Comparison of ENCODE assay signal across 16 mouse cellular contexts in genomic region chr11:79860611-79861067, GRCm38 (mm10).
A peak's percentile ranks its signal among the peaks of the same experiment; 100 is the strongest.
DNase-seq lines count a peak whose midpoint lies in the region; ATAC-seq and TF ChIP-seq lines count a peak whose summit lies in the region.
"Had no signal": no experiment of that assay in that cellular context is flagged by ENCODE, and none has a peak within 500 bp of the region (broad histone marks: within the 10 kb centered on the region; RNA-seq: fewer than 3 reads in every experiment).

No protein-coding gene starts in this region.

- DNase-seq in embryo, embryonic 10 days (ENCODE audit: low spot score) = peak; percentile 43
- DNase-seq in embryo, embryonic 9.5 days (ENCODE audit: extremely low spot score) = no peak
- DNase-seq in MEL (ENCODE audit: low read depth, low spot score) = peak; percentile 20
- DNase-seq in cerebellum, adult 2 months = no peak
- DNase-seq in heart, postnatal 36 days = no peak
- DNase-seq in heart, adult 8-10 months (ENCODE audit: low spot score) = no peak
- DNase-seq: cerebellum, adult 11-12 months; heart, adult 11 months; liver, embryonic 13.5 days; right cerebral cortex, postnatal 14 days had no signal

- no peaks in the 10 kb centered on the region for H3K4me1 ChIP-seq in MEL (ENCODE audit: control insufficient read depth in 1 of 2, insufficient read depth in 2 of 2, low read length in 2 of 2)
- H3K4me1 ChIP-seq in kidney, embryonic 14.5 days (ENCODE audit: control insufficient read depth, insufficient read depth, low read length) = no peaks in the 10 kb centered on the region
- no peaks in the 10 kb centered on the region for H3K4me1 ChIP-seq in cerebellum, adult 2 months (ENCODE audit: control insufficient read depth, insufficient read depth, low read length)
- H3K4me1 ChIP-seq: liver, embryonic 13.5 days had no signal

- peak; percentile 78; the same call in 1 of the 2 replicates for ATAC-seq in kidney, embryonic 14.5 days (ENCODE audit: low FRiP score, low TSS enrichment)
- peak; percentile 29; the same call in 1 of the 2 replicates for ATAC-seq in megakaryocyte progenitor cell, adult 5-6 weeks (replicated peaks; ENCODE audit: poor library complexity)
- ATAC-seq: activated CD4-positive, CD25-positive, alpha-beta regulatory T cell, adult 4 months had no signal

- H3K27me3 ChIP-seq in MEL (ENCODE audit: control insufficient read depth in 1 of 2, insufficient read depth in 2 of 2, low read length in 2 of 2) = peaks cover 11 to 16% of the 10 kb centered on the region in 2 experiments
- no peaks in the 10 kb centered on the region for H3K27me3 ChIP-seq in kidney, embryonic 14.5 days (ENCODE audit: control insufficient read depth, insufficient read depth, low read length)
- no peaks in the 10 kb centered on the region for H3K27me3 ChIP-seq in cerebellum, adult 2 months (ENCODE audit: control insufficient read depth, insufficient read depth, low read length)

- 25% methylated on average over 12 of the region's 12 CpGs for WGBS in kidney, embryonic 14.5 days
- 57% methylated on average over 12 of the region's 12 CpGs for WGBS in cerebellum, adult 2 months

- no peaks in the 10 kb centered on the region for H3K9me3 ChIP-seq in MEL (replicated peaks; ENCODE audit: insufficient read depth, low read length)
- no peaks in the 10 kb centered on the region for H3K9me3 ChIP-seq in kidney, embryonic 14.5 days (ENCODE audit: control insufficient read depth, low read length)
- H3K9me3 ChIP-seq: forebrain, embryonic 10.5 days; liver, embryonic 13.5 days had no signal

- H3K4me3 ChIP-seq in MEL (ENCODE audit: control insufficient read depth in 1 of 2, insufficient read depth in 1 of 2, low read depth in 2 of 2, low read length in 2 of 2) = no peak overlapping the region
- no peak overlapping the region for H3K4me3 ChIP-seq in kidney, embryonic 14.5 days (ENCODE audit: low read length)
- no peak overlapping the region for H3K4me3 ChIP-seq in cerebellum, adult 2 months (replicated peaks; ENCODE audit: insufficient read depth, low read depth, low read length)
- H3K4me3 ChIP-seq: forebrain, embryonic 10.5 days; layer of hippocampus, adult 2 months; liver, embryonic 13.5 days had no signal

- H3K36me3 ChIP-seq in MEL (ENCODE audit: control insufficient read depth in 1 of 2, insufficient read depth in 2 of 2, low read length in 2 of 2) = no peaks in the 10 kb centered on the region
- no peaks in the 10 kb centered on the region for H3K36me3 ChIP-seq in kidney, embryonic 14.5 days (ENCODE audit: control insufficient read depth, insufficient read depth, low read length)
- H3K36me3 ChIP-seq: forebrain, embryonic 10.5 days; liver, embryonic 13.5 days had no signal

- peak overlapping the region; percentile 19; the same call in 1 of the 2 replicates for H3K4me2 ChIP-seq in kidney, embryonic 14.5 days (replicated peaks; ENCODE audit: low read depth, low read length)
- H3K4me2 ChIP-seq: liver, embryonic 13.5 days had no signal

- no peaks in the 10 kb centered on the region for H3K79me2 ChIP-seq in MEL (ENCODE audit: control insufficient read depth, insufficient read depth, low read length, poor library complexity)

- intact Hi-C loops in heart, postnatal 36 days (cut with DNase I) = no loop called here

- no peak for TF ChIP-seq RAD21 in MEL (IDR thresholded peaks at IDR 0.05; ENCODE audit: low read depth, low read length)

- no peak for TF ChIP-seq CTCF in MEL (IDR thresholded peaks at IDR 0.05 in 2 of 3, conservative IDR thresholded peaks at IDR 0.05 in 1 of 3; ENCODE audit: control insufficient read depth in 1 of 3, insufficient read depth in 1 of 3, low read depth in 2 of 3, low read length in 3 of 3, poor library complexity in 1 of 3, severe bottlenecking in 1 of 3)
- TF ChIP-seq CTCF in cerebellum, adult 2 months (IDR thresholded peaks at IDR 0.05; ENCODE audit: borderline replicate concordance, insufficient read depth, low read depth, low read length) = no peak

- no peak overlapping the region for H3K27ac ChIP-seq in MEL (ENCODE audit: control insufficient read depth, low read depth, low read length)
- H3K27ac ChIP-seq in kidney, embryonic 14.5 days (ENCODE audit: low read depth, low read length) = peak overlapping the region; percentile 37; the same call in 1 of the 2 replicates
- no peak overlapping the region for H3K27ac ChIP-seq in cerebellum, adult 2 months (ENCODE audit: insufficient read depth, low read length)
- H3K27ac ChIP-seq: forebrain, embryonic 10.5 days; layer of hippocampus, adult 2 months; liver, embryonic 13.5 days; macrophage had no signal

- H3K9ac ChIP-seq in MEL (ENCODE audit: control insufficient read depth, low read depth, low read length, poor library complexity, severe bottlenecking) = no peak overlapping the region
- no peak overlapping the region for H3K9ac ChIP-seq in kidney, embryonic 14.5 days (ENCODE audit: low read depth, low read length)
- H3K9ac ChIP-seq: liver, embryonic 13.5 days had no signal

- no peak for TF ChIP-seq EP300 in MEL (IDR thresholded peaks at IDR 0.05; ENCODE audit: low read depth in 1 of 2, low read length in 2 of 2)

- no peak for TF ChIP-seq POLR2A in MEL (IDR thresholded peaks at IDR 0.05; ENCODE audit: control insufficient read depth in 1 of 2, insufficient read depth in 1 of 2, low read depth in 1 of 2, low read length in 2 of 2, poor library complexity in 1 of 2)
- no peak for TF ChIP-seq POLR2A in cerebellum, adult 2 months (IDR thresholded peaks at IDR 0.05; ENCODE audit: borderline replicate concordance, insufficient read depth, low read length)

TF ChIP-seq in MEL, 35 proteins besides CTCF, POLR2A, EP300 and RAD21:
- TF ChIP-seq ELF1 (IDR thresholded peaks at IDR 0.05; ENCODE audit: low read depth, low read length) = no peak
- TF ChIP-seq ZKSCAN1 (IDR thresholded peaks at IDR 0.05; ENCODE audit: low read depth, low read length) = no peak
- TF ChIP-seq E2F4 (IDR thresholded peaks at IDR 0.05; ENCODE audit: borderline replicate concordance, low read depth, low read length) = no peak
- no peak for TF ChIP-seq USF1 (IDR thresholded peaks at IDR 0.05; ENCODE audit: low read depth, low read length)
- TF ChIP-seq MYC (IDR thresholded peaks at IDR 0.05; ENCODE audit: low read depth, low read length) = no peak
- TF ChIP-seq ZC3H11A (IDR thresholded peaks at IDR 0.05; ENCODE audit: low read depth, low read length) = no peak
- TF ChIP-seq NELFE (IDR thresholded peaks at IDR 0.05; ENCODE audit: low read depth, low read length) = no peak
- TF ChIP-seq MAZ (IDR thresholded peaks at IDR 0.05; ENCODE audit: low read depth, low read length) = no peak
- TF ChIP-seq MEF2A (IDR thresholded peaks at IDR 0.05; ENCODE audit: extremely low read depth, insufficient replicate concordance, low read depth, low read length, poor library complexity, severe bottlenecking) = no peak
- no peak for TF ChIP-seq MAFK (IDR thresholded peaks at IDR 0.05; ENCODE audit: borderline replicate concordance, low read depth, low read length)
- TF ChIP-seq POLR2AphosphoS5 (IDR thresholded peaks at IDR 0.05; ENCODE audit: borderline replicate concordance, low read depth, low read length) = no peak
- no peak for TF ChIP-seq USF2 (IDR thresholded peaks at IDR 0.05; ENCODE audit: borderline replicate concordance in 1 of 2, insufficient read depth in 1 of 2, low read depth in 1 of 2, low read length in 2 of 2)
- TF ChIP-seq MYB (IDR thresholded peaks at IDR 0.05; ENCODE audit: low read depth, low read length) = no peak

Comparison
In these comparisons a context has a peak if more than half of its experiments do, and no peak if none do; other contexts are left out.
1. DNase-seq: peak in embryo, embryonic 10 days (single experiment) and MEL (single experiment); none in embryo, embryonic 9.5 days (single experiment), cerebellum, adult 2 months (0 of 2), heart, postnatal 36 days (0 of 2) and heart, adult 8-10 months (single experiment).